Mouse (Mus musculus): ENCODE measurements around the gene Fkbp5. TPM values are rescaled to one million over a fixed set of nuclear protein-coding genes. Genes with fewer than 3 reads are reported as not detected.
A peak's percentile ranks its signal among the peaks of the same experiment; 100 is the strongest.

Gene Fkbp5
- total RNA-seq, 2 experiments from 2014 or later, result 40.4 to 69.3 TPM

- no peak for DNase-seq (ENCODE audit: low spot score in 2 of 2)
- intact Hi-C loops (cut with DNase I), result no loop called here
Observed at GRCm38 (mm10) chr17:28511616-28512541, 5.4 kb downstream of the Fkbp5 start.

- intact Hi-C loops (cut with DNase I), result no loop called here
- no peak for DNase-seq (ENCODE audit: low spot score in 2 of 2)
Observed at GRCm38 (mm10) chr17:28510445-28511342, 6.6 kb downstream of the Fkbp5 start.

- no peak for DNase-seq (ENCODE audit: low spot score in 2 of 2)
- intact Hi-C loops (cut with DNase I), result no loop called here
Observed at GRCm38 (mm10) chr17:28507496-28507895, 9.8 kb downstream of the Fkbp5 start.

- intact Hi-C loops (cut with DNase I), result no loop called here
- DNase-seq (ENCODE audit: low spot score in 2 of 2), result no peak
Observed at GRCm38 (mm10) chr17:28506895-28507294, 10.4 kb downstream of the Fkbp5 start.

- intact Hi-C loops (cut with DNase I), result no loop called here
- no peak for DNase-seq (ENCODE audit: low spot score in 2 of 2)
Observed at GRCm38 (mm10) chr17:28505591-28505990, 11.7 kb downstream of the Fkbp5 start.

GRCm38 (mm10) chr17:28504182-28504581, 13.1 kb downstream of the Fkbp5 start:
- intact Hi-C loops (cut with DNase I), result no loop called here
- DNase-seq (ENCODE audit: low spot score in 2 of 2), result no peak

GRCm38 (mm10) chr17:28502196-28502821, 15.0 kb downstream of the Fkbp5 start:
- intact Hi-C loops (cut with DNase I), result no loop called here

GRCm38 (mm10) chr17:28500465-28500864, 16.9 kb downstream of the Fkbp5 start:
- no peak for DNase-seq (ENCODE audit: low spot score in 2 of 2)
- intact Hi-C loops (cut with DNase I), result no loop called here

More at GRCm38 (mm10) chr17:28502196-28502821, 15.0 kb downstream of the Fkbp5 start:
- no peak for DNase-seq (ENCODE audit: low spot score in 2 of 2)

GRCm38 (mm10) chr17:28499190-28499589, 18.1 kb downstream of the Fkbp5 start:
- intact Hi-C loops (cut with DNase I), result no loop called here
- no peak for DNase-seq (ENCODE audit: low spot score in 2 of 2)

- DNase-seq (ENCODE audit: low spot score in 2 of 2), result no peak
- intact Hi-C loops (cut with DNase I), result no loop called here
Observed at GRCm38 (mm10) chr17:28495832-28496231, 21.5 kb downstream of the Fkbp5 start.

GRCm38 (mm10) chr17:28491035-28491770, 26.1 kb downstream of the Fkbp5 start:
- intact Hi-C loops (cut with DNase I), result no loop called here

GRCm38 (mm10) chr17:28488258-28489013, 28.9 kb downstream of the Fkbp5 start:
- intact Hi-C loops (cut with DNase I), result no loop called here

More at GRCm38 (mm10) chr17:28491035-28491770, 26.1 kb downstream of the Fkbp5 start:
- no peak for DNase-seq (ENCODE audit: low spot score in 2 of 2)

GRCm38 (mm10) chr17:28487584-28488257, 29.6 kb downstream of the Fkbp5 start:
- intact Hi-C loops (cut with DNase I), result no loop called here
- no peak for DNase-seq (ENCODE audit: low spot score in 2 of 2)

More at GRCm38 (mm10) chr17:28488258-28489013, 28.9 kb downstream of the Fkbp5 start:
- DNase-seq (ENCODE audit: low spot score in 2 of 2), result no peak

- no peak for DNase-seq (ENCODE audit: low spot score in 2 of 2)
- intact Hi-C loops (cut with DNase I), result loop anchor here (1.0 kb wide), 1 partner anchor 37 kb away; no protein-coding TSS in a partner anchor
Observed at GRCm38 (mm10) chr17:28486720-28487119, 30.6 kb downstream of the Fkbp5 start.

- DNase-seq (ENCODE audit: low spot score in 2 of 2), result peak; percentile 98
- intact Hi-C loops (cut with DNase I), result loop anchor here (1.0 kb wide), 1 partner anchor 37 kb away; no protein-coding TSS in a partner anchor
Observed at GRCm38 (mm10) chr17:28485977-28486400, 31.3 kb downstream of the Fkbp5 start.

- intact Hi-C loops (cut with DNase I), result no loop called here
- DNase-seq (ENCODE audit: low spot score in 2 of 2), result peak in 1 of 2 experiments; percentile 44
Observed at GRCm38 (mm10) chr17:28485446-28485948, 31.8 kb downstream of the Fkbp5 start.

- DNase-seq (ENCODE audit: low spot score in 2 of 2), result peak; percentile 28 to 38
- intact Hi-C loops (cut with DNase I), result no loop called here
Observed at GRCm38 (mm10) chr17:28484704-28485445, 32.5 kb downstream of the Fkbp5 start.
